ENCODE assay signal across 9 mouse cellular contexts in the genomic region with DNA sequence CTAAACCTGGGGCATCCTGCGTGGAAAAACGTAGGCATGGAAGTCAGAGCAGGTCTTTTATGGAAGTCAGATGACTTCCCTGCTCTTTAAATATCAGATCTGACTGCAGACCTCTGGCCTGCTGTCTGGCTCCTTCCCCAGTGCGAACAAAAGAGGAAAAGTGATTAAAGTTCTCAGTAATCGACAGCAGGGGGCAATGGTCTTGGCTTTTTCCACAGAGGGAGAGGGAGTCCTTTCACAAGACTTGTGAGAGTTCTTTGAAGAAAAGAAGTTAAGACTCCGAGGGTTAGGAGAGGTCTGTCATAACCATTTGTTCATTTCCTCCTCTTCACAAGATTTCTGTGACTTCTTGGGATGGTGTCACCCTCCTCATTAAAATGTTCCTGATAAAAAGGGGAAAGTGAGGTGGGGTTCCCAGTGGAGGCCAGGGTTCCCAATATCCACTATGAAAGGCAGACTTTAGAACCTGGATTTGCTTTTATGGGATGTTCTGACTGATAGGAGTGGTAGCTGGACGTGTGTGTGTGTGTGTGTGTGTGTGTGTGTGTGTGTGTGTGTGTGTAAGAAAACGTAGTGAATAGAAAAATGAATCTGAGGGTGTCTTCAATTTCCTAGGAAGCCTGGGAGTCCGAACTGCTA.
DNase-seq lines count a peak whose midpoint lies in the region; ATAC-seq and TF ChIP-seq lines count a peak whose summit lies in the region.
"Had no signal": no experiment of that assay in that cellular context is flagged by ENCODE, and none has a peak within 500 bp of the region (broad histone marks: within the 10 kb centered on the region; RNA-seq: fewer than 3 reads in every experiment).

No protein-coding gene starts in this region.

- 31% methylated on average over 8 of the region's 8 CpGs for WGBS in intestine, postnatal 0 days
- WGBS in intestine, embryonic 16.5 days: 31% methylated on average over 8 of the region's 8 CpGs
- 3% methylated on average over 8 of the region's 8 CpGs for WGBS in forebrain, embryonic 16.5 days
- WGBS in midbrain, embryonic 13.5 days: 4% methylated on average over 8 of the region's 8 CpGs
- 38% methylated on average over 8 of the region's 8 CpGs for WGBS in thymus, adult 2 months

- no peak overlapping the region for H3K4me3 ChIP-seq in intestine, postnatal 0 days (ENCODE audit: low read depth, low read length)
- H3K4me3 ChIP-seq in intestine, embryonic 16.5 days (ENCODE audit: low read length): no peak overlapping the region
- no peak overlapping the region for H3K4me3 ChIP-seq in forebrain, embryonic 16.5 days (replicated peaks; ENCODE audit: low read length)
- no peak overlapping the region for H3K4me3 ChIP-seq in midbrain, embryonic 13.5 days (replicated peaks)
- H3K4me3 ChIP-seq in thymus, adult 2 months (ENCODE audit: control insufficient read depth, insufficient read depth, low read length): no peak overlapping the region
- H3K4me3 ChIP-seq: megakaryocyte, embryonic 14.5 days had no signal

- TF ChIP-seq POLR2A in thymus, adult 2 months (IDR thresholded peaks at IDR 0.05; ENCODE audit: control insufficient read depth, extremely low read depth, insufficient read depth, low read length, poor library complexity): no peak

- no peaks in the 10 kb centered on the region for H3K4me1 ChIP-seq in intestine, postnatal 0 days (replicated peaks; ENCODE audit: control insufficient read depth, insufficient read depth, low read length)
- H3K4me1 ChIP-seq in intestine, embryonic 16.5 days (ENCODE audit: control insufficient read depth, insufficient read depth, low read length): no peaks in the 10 kb centered on the region
- H3K4me1 ChIP-seq in forebrain, embryonic 16.5 days (replicated peaks; ENCODE audit: control insufficient read depth, insufficient read depth, low read length): no peaks in the 10 kb centered on the region
- H3K4me1 ChIP-seq in midbrain, embryonic 13.5 days (replicated peaks): peaks cover 30% of the 10 kb centered on the region
- no peaks in the 10 kb centered on the region for H3K4me1 ChIP-seq in thymus, adult 2 months (replicated peaks; ENCODE audit: control insufficient read depth, insufficient read depth, low read length)

- no peak overlapping the region for H3K27ac ChIP-seq in intestine, postnatal 0 days (ENCODE audit: low read depth, low read length)
- H3K27ac ChIP-seq in intestine, embryonic 16.5 days (ENCODE audit: low read length): no peak overlapping the region
- no peak overlapping the region for H3K27ac ChIP-seq in forebrain, embryonic 16.5 days (ENCODE audit: low read length)
- H3K27ac ChIP-seq in midbrain, embryonic 13.5 days: no peak overlapping the region
- H3K27ac ChIP-seq in thymus, adult 2 months (ENCODE audit: control insufficient read depth, insufficient read depth, low read length): no peak overlapping the region

- no peak for ATAC-seq in intestine, postnatal 0 days
- no peak for ATAC-seq in intestine, embryonic 16.5 days
- peak; percentile 26; the same call in 1 of the 2 replicates for ATAC-seq in forebrain, embryonic 16.5 days
- peak; percentile 59 for ATAC-seq in midbrain, embryonic 13.5 days

- H3K4me2 ChIP-seq in intestine, postnatal 0 days (replicated peaks; ENCODE audit: low read depth): no peak overlapping the region
- no peak overlapping the region for H3K4me2 ChIP-seq in intestine, embryonic 16.5 days (ENCODE audit: low read depth, low read length)
- no peak overlapping the region for H3K4me2 ChIP-seq in forebrain, embryonic 16.5 days (ENCODE audit: low read length)
- H3K4me2 ChIP-seq in midbrain, embryonic 13.5 days (replicated peaks): no peak overlapping the region

- no peaks in the 10 kb centered on the region for H3K36me3 ChIP-seq in intestine, postnatal 0 days (ENCODE audit: control insufficient read depth, insufficient read depth)
- H3K36me3 ChIP-seq in intestine, embryonic 16.5 days (ENCODE audit: control insufficient read depth, insufficient read depth, low read length): no peaks in the 10 kb centered on the region
- no peaks in the 10 kb centered on the region for H3K36me3 ChIP-seq in forebrain, embryonic 16.5 days (ENCODE audit: control insufficient read depth, insufficient read depth)
- H3K36me3 ChIP-seq in midbrain, embryonic 13.5 days: no peaks in the 10 kb centered on the region
- no peaks in the 10 kb centered on the region for H3K36me3 ChIP-seq in thymus, adult 2 months (ENCODE audit: control insufficient read depth, insufficient read depth, low read length)

- H3K9ac ChIP-seq in intestine, postnatal 0 days (ENCODE audit: low read depth, low read length): no peak overlapping the region
- H3K9ac ChIP-seq in intestine, embryonic 16.5 days (ENCODE audit: low read depth, low read length): no peak overlapping the region
- no peak overlapping the region for H3K9ac ChIP-seq in forebrain, embryonic 16.5 days (replicated peaks; ENCODE audit: low read depth, low read length)
- no peak overlapping the region for H3K9ac ChIP-seq in midbrain, embryonic 13.5 days (replicated peaks)

- no peaks in the 10 kb centered on the region for H3K27me3 ChIP-seq in intestine, postnatal 0 days (replicated peaks; ENCODE audit: control insufficient read depth, insufficient read depth, low read length)
- no peaks in the 10 kb centered on the region for H3K27me3 ChIP-seq in intestine, embryonic 16.5 days (replicated peaks; ENCODE audit: control insufficient read depth, insufficient read depth, low read length)
- no peaks in the 10 kb centered on the region; the same call in 1 of the 2 replicates for H3K27me3 ChIP-seq in forebrain, embryonic 16.5 days (replicated peaks; ENCODE audit: control insufficient read depth, insufficient read depth, low read length)
- peaks cover 33% of the 10 kb centered on the region for H3K27me3 ChIP-seq in midbrain, embryonic 13.5 days
- no peaks in the 10 kb centered on the region for H3K27me3 ChIP-seq in thymus, adult 2 months (ENCODE audit: control insufficient read depth, insufficient read depth, low read length)
- H3K27me3 ChIP-seq: megakaryocyte, embryonic 14.5 days had no signal

- DNase-seq in NIH3T3 (ENCODE audit: low read depth): peak; percentile 23
- no peak for DNase-seq in frontal cortex, adult 2 months (ENCODE audit: extremely low spot score in 1 of 2, low spot score in 1 of 2)
- DNase-seq in cerebellum, postnatal 36 days: no peak
- DNase-seq in thymus, adult 2 months: no peak

- peak; percentile 50 for TF ChIP-seq CTCF in intestine, postnatal 0 days (IDR thresholded peaks at IDR 0.05; ENCODE audit: low read depth)
- no peak for TF ChIP-seq CTCF in thymus, adult 2 months (IDR thresholded peaks at IDR 0.05; ENCODE audit: borderline replicate concordance, control insufficient read depth, extremely low read depth, insufficient read depth, low read length, poor library complexity)

- H3K9me3 ChIP-seq in intestine, postnatal 0 days (ENCODE audit: control insufficient read depth): no peaks in the 10 kb centered on the region
- no peaks in the 10 kb centered on the region for H3K9me3 ChIP-seq in intestine, embryonic 16.5 days (ENCODE audit: control insufficient read depth, low read length)
- no peaks in the 10 kb centered on the region for H3K9me3 ChIP-seq in forebrain, embryonic 16.5 days (ENCODE audit: control insufficient read depth, low read length)
- no peaks in the 10 kb centered on the region for H3K9me3 ChIP-seq in midbrain, embryonic 13.5 days
- H3K9me3 ChIP-seq: megakaryocyte, embryonic 14.5 days had no signal

Comparison
In these comparisons a context has a peak if more than half of its experiments do, and no peak if none do; other contexts are left out.
1. ATAC-seq: peak in forebrain, embryonic 16.5 days (single experiment) and midbrain, embryonic 13.5 days (single experiment); none in intestine, postnatal 0 days (single experiment) and intestine, embryonic 16.5 days (single experiment).